Mouse (Mus musculus) kidney, embryonic 15.5 days (tissue): ENCODE results near the gene Fam214b. TPM values are rescaled to one million over a fixed set of nuclear protein-coding genes. Genes with fewer than 3 reads are reported as not detected.

Source experiments
- ATAC-seq: fragments of 200-750 bp; cut with Nextera tagmentation; replicated peaks from 2 replicates; pipeline ENCODE4 v1.8.0; 2017; ENCODE audit warnings: moderate TSS enrichment; ENCODE audit not compliant: low FRiP score
- H3K27ac ChIP-seq: fragments of 300-500 bp; sonication (generic); 2 replicates; pipeline ENCODE4 v1.5.1; 2015; ENCODE audit warnings: mild to moderate bottlenecking, inconsistent platforms
- H3K27me3 ChIP-seq: fragments of 300-500 bp; sonication (generic); 2 replicates; pipeline ENCODE4 v1.6.1; 2015; ENCODE audit warnings: inconsistent platforms
- H3K36me3 ChIP-seq: fragments of 300-500 bp; sonication (generic); 2 replicates; pipeline ENCODE4 v1.6.1; 2015; ENCODE audit warnings: inconsistent platforms
- H3K4me1 ChIP-seq: fragments of 300-500 bp; sonication (generic); 2 replicates; pipeline ENCODE4 v1.6.1; 2015; ENCODE audit warnings: inconsistent platforms
- H3K4me2 ChIP-seq: fragments of 300-500 bp; sonication (generic); 2 replicates; pipeline ENCODE4 v1.6.1; 2015; ENCODE audit warnings: moderate library complexity, mild to moderate bottlenecking, inconsistent platforms
- H3K4me3 ChIP-seq: fragments of 300-500 bp; sonication (generic); replicated peaks from 2 replicates; pipeline ENCODE4 v1.5.1; 2015; ENCODE audit warnings: mild to moderate bottlenecking, inconsistent platforms
- H3K9ac ChIP-seq: fragments of 300-500 bp; sonication (generic); 2 replicates; pipeline ENCODE4 v1.6.1; 2015; ENCODE audit warnings: mild to moderate bottlenecking, inconsistent platforms
- H3K9me3 ChIP-seq: fragments of 300-500 bp; sonication (generic); replicated peaks from 2 replicates; pipeline ENCODE4 v1.6.1; 2016; ENCODE audit warnings: inconsistent platforms
- WGBS: fragments of 180-500 bp; shearing (Covaris S2); methylation state at CpG from one replicate; pipeline ENCODE4 v1.1.7; 2015; ENCODE audit warnings: mixed read lengths; 5-methylcytosine and 5-hydroxymethylcytosine counted together
- polyA plus RNA-seq: library from polyadenylated mRNA; unstranded; fragments of >200 nt; fragmentation: Nextera tagmentation; extraction: Ambion mirVana; gene quantifications from 2 replicates; pipeline ENCODE4 v1.2.1, GENCODE M21; 2015

The Fam214b gene
- polyA plus RNA-seq, 1 experiment from 2014 or later: 11.8 TPM

DNA sequence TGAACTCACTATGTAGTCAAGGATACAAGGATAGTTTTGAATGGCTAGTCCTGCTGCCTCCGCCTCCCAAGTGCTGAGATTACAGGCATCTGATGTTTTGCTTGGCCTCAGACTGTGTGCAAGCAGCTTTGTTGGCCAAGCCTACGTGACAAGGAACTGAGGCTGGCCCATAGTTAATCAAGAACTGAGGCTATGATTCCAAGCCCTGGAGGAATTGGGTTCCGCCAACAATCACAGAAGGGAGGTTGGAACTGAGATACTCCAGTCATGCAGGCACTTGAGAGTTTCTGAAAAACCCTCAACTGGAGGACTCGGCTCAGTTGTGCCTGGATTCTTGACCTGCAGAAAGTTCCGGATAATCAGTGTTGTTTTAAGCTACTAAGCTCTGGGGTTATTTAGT is 11.6 kb upstream of the Fam214b start:
- H3K4me3 ChIP-seq: no peak overlapping the region
- H3K27ac ChIP-seq: no peak overlapping the region
- ATAC-seq: no peak
- peaks cover 21% of the 10 kb centered on the region for H3K4me1 ChIP-seq
- 85% methylated on average over 5 of the region's 5 CpGs for WGBS
- no peak overlapping the region for H3K4me2 ChIP-seq
- H3K36me3 ChIP-seq: no peaks in the 10 kb centered on the region
- H3K27me3 ChIP-seq: peaks cover 6% of the 10 kb centered on the region; the same call in 1 of the 2 replicates
- H3K9ac ChIP-seq: no peak overlapping the region
- H3K9me3 ChIP-seq: no peaks in the 10 kb centered on the region

DNA sequence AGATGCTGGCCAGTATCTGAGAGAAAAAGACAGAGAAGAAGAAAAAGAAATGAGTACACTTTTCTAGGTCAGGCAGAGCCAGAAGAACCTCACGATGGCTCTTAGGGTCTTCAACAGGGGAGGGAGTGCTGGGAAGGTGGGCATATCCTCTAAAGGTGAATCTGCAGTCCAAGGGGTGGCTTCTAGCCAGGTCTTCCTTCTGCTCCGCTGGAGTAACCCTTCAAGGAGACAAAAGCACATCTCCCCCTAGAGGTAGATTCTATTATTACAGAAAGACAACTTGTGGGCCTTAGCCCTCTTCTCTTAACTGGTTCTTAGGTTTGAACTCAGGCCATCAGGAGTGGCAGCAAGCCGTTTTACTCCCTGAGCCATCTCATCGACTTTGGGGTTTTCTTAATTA is 6.6 kb upstream of the Fam214b start:
- no peak overlapping the region for H3K9ac ChIP-seq
- no peaks in the 10 kb centered on the region for H3K9me3 ChIP-seq
- H3K4me3 ChIP-seq: no peak overlapping the region
- 17% methylated on average over 4 of the region's 4 CpGs for WGBS
- H3K4me1 ChIP-seq: no peaks in the 10 kb centered on the region
- no peak for ATAC-seq
- no peaks in the 10 kb centered on the region for H3K36me3 ChIP-seq
- no peak overlapping the region for H3K4me2 ChIP-seq
- H3K27me3 ChIP-seq: no peaks in the 10 kb centered on the region
- no peak overlapping the region for H3K27ac ChIP-seq

- Histone ChIP-seq H3K36me3 (no peaks in the 10 kb centered on the region), H3K4me1 (peaks cover 27% of the 10 kb centered on the region), H3K4me2 (peak overlapping the region; percentile 8; the same call in 1 of the 2 replicates), H3K4me3 (no peak overlapping the region), H3K9me3 (no peaks in the 10 kb centered on the region), H3K9ac (no peak overlapping the region), H3K27me3 (no peaks in the 10 kb centered on the region), H3K27ac (no peak overlapping the region)
- 5% methylated on average over 5 of the region's 5 CpGs for WGBS
- no peak for ATAC-seq
Measured at GRCm38 (mm10) chr4:43047231-43047630, 1.2 kb upstream of the Fam214b start.

DNA sequence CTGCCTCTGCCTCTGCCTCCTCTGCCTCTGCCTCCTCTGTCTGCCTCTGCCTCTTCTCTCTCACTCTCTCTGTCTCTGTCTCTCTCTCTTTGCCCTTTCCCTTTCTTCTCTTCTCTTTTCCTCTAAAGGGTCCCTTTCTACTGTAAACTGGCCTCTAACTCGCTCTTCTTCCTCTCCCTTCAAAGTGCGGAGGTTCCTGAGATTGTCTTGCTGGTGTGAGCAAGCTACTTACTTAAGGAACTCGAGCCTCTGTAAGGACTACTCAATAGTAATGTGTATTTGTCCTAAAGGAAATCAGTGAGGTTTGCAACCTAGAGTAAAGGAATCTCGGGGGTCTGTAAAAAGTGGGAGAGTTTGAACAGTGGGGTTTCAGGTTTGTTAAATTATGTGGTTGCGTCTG is 587 bp upstream of the Fam214b start:
- peak overlapping the region; percentile 85 for H3K4me2 ChIP-seq
- no peaks in the 10 kb centered on the region for H3K9me3 ChIP-seq
- H3K27ac ChIP-seq: no peak overlapping the region
- H3K36me3 ChIP-seq: no peaks in the 10 kb centered on the region
- H3K9ac ChIP-seq: no peak overlapping the region
- WGBS: 67% methylated on average over 5 of the region's 5 CpGs
- ATAC-seq: no peak
- peaks cover 27% of the 10 kb centered on the region for H3K4me1 ChIP-seq
- H3K27me3 ChIP-seq: no peaks in the 10 kb centered on the region
- no peak overlapping the region for H3K4me3 ChIP-seq

GRCm38 (mm10) chr4:43045285-43045658 is 748 bp downstream of the Fam214b start:
- H3K9ac ChIP-seq: peak overlapping the region; percentile 44
- no peaks in the 10 kb centered on the region for H3K36me3 ChIP-seq
- WGBS: 4% methylated on average over 13 of the region's 13 CpGs
- ATAC-seq: no peak; the same call in none of the 2 replicates
- peak overlapping the region; percentile 72 for H3K27ac ChIP-seq
- H3K27me3 ChIP-seq: no peaks in the 10 kb centered on the region
- H3K4me3 ChIP-seq: peak overlapping the region; percentile 65
- H3K4me1 ChIP-seq: peaks cover 32% of the 10 kb centered on the region
- H3K4me2 ChIP-seq: peak overlapping the region; percentile 85
- no peaks in the 10 kb centered on the region for H3K9me3 ChIP-seq

- Histone ChIP-seq H3K4me3 (peak overlapping the region; percentile 65), H3K27me3 (no peaks in the 10 kb centered on the region), H3K36me3 (no peaks in the 10 kb centered on the region), H3K9me3 (no peaks in the 10 kb centered on the region), H3K4me1 (peaks cover 38% of the 10 kb centered on the region), H3K9ac (no peak overlapping the region), H3K4me2 (peak overlapping the region; percentile 85), H3K27ac (peak overlapping the region; percentile 72)
- ATAC-seq: no peak
- 17% methylated on average over 4 of the region's 4 CpGs for WGBS
Measured at GRCm38 (mm10) chr4:43044673-43045072, 1.3 kb downstream of the Fam214b start.

DNA sequence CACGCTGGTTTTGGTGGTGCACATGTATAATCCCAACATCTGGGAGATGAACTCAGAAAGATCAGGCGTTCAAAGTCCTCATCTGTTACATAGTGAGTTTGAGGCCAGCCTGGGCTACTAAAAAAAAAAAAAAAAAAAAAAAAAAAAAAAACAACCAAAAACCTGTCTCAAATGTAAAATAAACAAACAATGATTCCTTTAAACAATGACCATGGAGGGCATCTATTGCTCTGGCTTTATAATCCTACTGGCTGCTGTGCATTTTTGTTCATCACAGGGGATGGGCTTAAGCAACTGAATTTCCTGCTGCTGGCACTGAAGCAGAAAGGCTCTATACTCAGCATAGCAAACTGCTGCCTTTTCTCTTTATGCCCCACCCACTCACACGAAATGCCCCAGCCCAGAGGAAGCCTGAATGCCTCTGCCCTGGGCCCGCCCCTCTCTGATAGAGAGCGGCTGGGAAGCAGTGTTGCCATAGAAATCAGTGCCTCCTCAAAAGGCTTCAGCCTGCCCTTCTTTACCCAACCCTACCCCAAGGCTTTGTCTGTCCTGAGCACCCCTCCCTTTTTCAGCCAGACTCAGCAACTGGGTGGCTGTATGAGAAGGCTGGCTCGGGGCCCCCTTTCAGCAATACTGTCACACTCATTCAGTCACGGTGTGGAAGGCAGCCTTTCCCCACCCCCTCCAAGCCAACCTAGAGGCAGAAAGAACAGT is 2.2 kb downstream of the Fam214b start:
- Histone ChIP-seq H3K9me3 (no peaks in the 10 kb centered on the region), H3K27me3 (no peaks in the 10 kb centered on the region), H3K4me1 (peaks cover 46% of the 10 kb centered on the region), H3K36me3 (no peaks in the 10 kb centered on the region), H3K4me2 (peak overlapping the region; percentile 85), H3K9ac (0 out of 2 replicates have a peak overlapping the region, but pooled peaks have one; percentile 3), H3K27ac (peak overlapping the region; percentile 72), H3K4me3 (peak overlapping the region; percentile 65; the same call in 1 of the 2 replicates)
- no peak for ATAC-seq
- 21% methylated on average over 7 of the region's 7 CpGs for WGBS

DNA sequence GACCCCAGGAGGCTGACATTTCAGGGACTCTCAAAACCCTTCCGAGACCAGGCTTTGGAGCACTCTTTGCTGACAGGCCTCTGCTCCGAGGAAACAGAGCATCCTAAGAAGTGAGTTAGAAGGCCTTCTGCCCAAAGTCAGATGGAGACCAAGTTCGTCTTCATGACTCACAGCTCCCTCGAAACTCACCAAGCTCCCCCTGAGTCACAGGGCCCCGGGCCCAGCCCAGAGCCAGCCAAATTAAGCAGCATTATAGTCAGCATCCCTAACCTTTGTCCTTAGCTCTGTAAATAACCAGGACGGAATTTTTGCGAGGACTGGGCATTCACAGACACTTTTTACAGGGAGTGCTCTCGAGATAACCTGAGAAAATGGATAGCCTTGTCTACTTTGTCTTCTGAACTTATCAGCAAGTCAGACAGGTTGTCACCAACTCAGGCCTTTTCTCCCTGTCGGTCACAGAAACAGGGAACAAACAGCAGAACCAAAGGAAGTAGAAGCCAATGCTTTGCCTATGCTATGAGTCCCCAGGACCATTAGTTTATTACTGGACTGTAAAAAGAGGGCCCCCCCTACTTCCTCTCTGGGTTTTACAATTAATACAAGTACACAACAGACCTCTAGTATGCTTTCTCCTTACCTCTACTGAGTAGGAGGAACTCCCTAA is 5.0 kb downstream of the Fam214b start:
- Histone ChIP-seq H3K4me1 (peaks cover 51% of the 10 kb centered on the region), H3K9me3 (no peaks in the 10 kb centered on the region), H3K4me2 (no peak overlapping the region), H3K9ac (no peak overlapping the region), H3K4me3 (no peak overlapping the region), H3K27ac (peak overlapping the region; percentile 45), H3K27me3 (no peaks in the 10 kb centered on the region), H3K36me3 (peaks cover 8% of the 10 kb centered on the region)
- WGBS: 66% methylated on average over 9 of the region's 9 CpGs
- ATAC-seq: no peak

- peak overlapping the region; percentile 79 for H3K27ac ChIP-seq
- H3K4me3 ChIP-seq: peak overlapping the region; percentile 69
- peak overlapping the region; percentile 73 for H3K9ac ChIP-seq
- H3K36me3 ChIP-seq: peaks cover 16% of the 10 kb centered on the region
- peak; percentile 98 for ATAC-seq
- no peaks in the 10 kb centered on the region for H3K9me3 ChIP-seq
- peak overlapping the region; percentile 86 for H3K4me2 ChIP-seq
- peaks cover 45% of the 10 kb centered on the region for H3K4me1 ChIP-seq
- WGBS: 0% methylated on average over 25 of the region's 25 CpGs
- H3K27me3 ChIP-seq: no peaks in the 10 kb centered on the region
Measured at GRCm38 (mm10) chr4:43040114-43040572, 5.9 kb downstream of the Fam214b start.

- peak overlapping the region; percentile 79 for H3K27ac ChIP-seq
- H3K4me3 ChIP-seq: peak overlapping the region; percentile 69
- H3K4me1 ChIP-seq: peaks cover 40% of the 10 kb centered on the region
- H3K9me3 ChIP-seq: no peaks in the 10 kb centered on the region
- 1% methylated on average over 11 of the region's 11 CpGs for WGBS
- ATAC-seq: peak; percentile 33
- H3K4me2 ChIP-seq: peak overlapping the region; percentile 86
- peak overlapping the region; percentile 73 for H3K9ac ChIP-seq
- no peaks in the 10 kb centered on the region for H3K27me3 ChIP-seq
- H3K36me3 ChIP-seq: peaks cover 19% of the 10 kb centered on the region
Measured at GRCm38 (mm10) chr4:43039609-43040008, 6.4 kb downstream of the Fam214b start.

GRCm38 (mm10) chr4:43038567-43039495 is 7.2 kb downstream of the Fam214b start:
- H3K27ac ChIP-seq: peak overlapping the region; percentile 79; the same call in 1 of the 2 replicates
- peaks cover 32% of the 10 kb centered on the region for H3K4me1 ChIP-seq
- peaks cover 27% of the 10 kb centered on the region for H3K36me3 ChIP-seq
- no peaks in the 10 kb centered on the region for H3K27me3 ChIP-seq
- WGBS: 53% methylated on average over 15 of the region's 15 CpGs
- no peaks in the 10 kb centered on the region for H3K9me3 ChIP-seq
- H3K4me3 ChIP-seq: peak overlapping the region; percentile 69
- H3K4me2 ChIP-seq: peak overlapping the region; percentile 86
- no peak for ATAC-seq
- H3K9ac ChIP-seq: peak overlapping the region; percentile 73
